ENCODE assay signal across 8 mouse cellular contexts in genomic region chr11:101855950-101856712, GRCm38 (mm10). TPM values are rescaled to one million over a fixed set of nuclear protein-coding genes. Genes with fewer than 3 reads are reported as not detected.
DNase-seq lines count a peak whose midpoint lies in the region; ATAC-seq lines count a peak whose summit lies in the region.
"Had no signal": no experiment of that assay in that cellular context is flagged by ENCODE, and none has a peak within 500 bp of the region (broad histone marks: within the 10 kb centered on the region; RNA-seq: fewer than 3 reads in every experiment).

No protein-coding gene starts in this region.

- H3K27me3 ChIP-seq in heart, embryonic 15.5 days, result no peaks in the 10 kb centered on the region
- no peaks in the 10 kb centered on the region for H3K27me3 ChIP-seq in hindbrain, embryonic 13.5 days
- H3K27me3 ChIP-seq in forebrain, embryonic 14.5 days (replicated peaks; ENCODE audit: control insufficient read depth, insufficient read depth, low read length), result no peaks in the 10 kb centered on the region

- H3K4me3 ChIP-seq in heart, embryonic 15.5 days, result no peak overlapping the region
- no peak overlapping the region for H3K4me3 ChIP-seq in hindbrain, embryonic 13.5 days
- no peak overlapping the region for H3K4me3 ChIP-seq in forebrain, embryonic 14.5 days (ENCODE audit: low read depth, low read length)

- H3K36me3 ChIP-seq in heart, embryonic 15.5 days, result no peaks in the 10 kb centered on the region
- H3K36me3 ChIP-seq in hindbrain, embryonic 13.5 days, result no peaks in the 10 kb centered on the region
- H3K36me3 ChIP-seq in forebrain, embryonic 14.5 days (ENCODE audit: control insufficient read depth, insufficient read depth, low read length), result no peaks in the 10 kb centered on the region

- no peaks in the 10 kb centered on the region for H3K9me3 ChIP-seq in heart, embryonic 15.5 days (replicated peaks)
- no peaks in the 10 kb centered on the region for H3K9me3 ChIP-seq in hindbrain, embryonic 13.5 days
- H3K9me3 ChIP-seq in forebrain, embryonic 14.5 days (replicated peaks; ENCODE audit: control insufficient read depth, low read length), result no peaks in the 10 kb centered on the region

- WGBS in heart, embryonic 15.5 days, result 59% methylated on average over 9 of the region's 9 CpGs
- WGBS in hindbrain, embryonic 13.5 days, result 81% methylated on average over 9 of the region's 9 CpGs
- WGBS in forebrain, embryonic 14.5 days, result 85% methylated on average over 9 of the region's 9 CpGs

- H3K4me1 ChIP-seq in heart, embryonic 15.5 days (replicated peaks), result peaks cover 21% of the 10 kb centered on the region
- H3K4me1 ChIP-seq in hindbrain, embryonic 13.5 days (replicated peaks), result peaks cover 10% of the 10 kb centered on the region
- H3K4me1 ChIP-seq in forebrain, embryonic 14.5 days (ENCODE audit: control insufficient read depth, insufficient read depth, low read length), result no peaks in the 10 kb centered on the region

- 0 out of 2 replicates have a peak, but pooled peaks have one; percentile 28 for ATAC-seq in heart, embryonic 15.5 days (replicated peaks; ENCODE audit: insufficient number of reproducible peaks, insufficient read depth, low FRiP score, low read depth)
- no peak for ATAC-seq in frontal cortex, adult (ENCODE audit: low TSS enrichment)
- no peak for ATAC-seq in hindbrain, embryonic 13.5 days (ENCODE audit: low FRiP score)
- no peak for ATAC-seq in forebrain, embryonic 14.5 days

- peak overlapping the region; percentile 25 for H3K27ac ChIP-seq in heart, embryonic 15.5 days
- H3K27ac ChIP-seq in hindbrain, embryonic 13.5 days, result no peak overlapping the region
- no peak overlapping the region for H3K27ac ChIP-seq in forebrain, embryonic 14.5 days (ENCODE audit: low read depth, low read length)

- H3K4me2 ChIP-seq in heart, embryonic 15.5 days, result no peak overlapping the region; the same call in 1 of the 2 replicates
- H3K4me2 ChIP-seq in hindbrain, embryonic 13.5 days, result no peak overlapping the region
- no peak overlapping the region for H3K4me2 ChIP-seq in forebrain, embryonic 14.5 days (ENCODE audit: low read length)

- no peak overlapping the region for H3K9ac ChIP-seq in heart, embryonic 15.5 days
- H3K9ac ChIP-seq in hindbrain, embryonic 13.5 days, result no peak overlapping the region
- no peak overlapping the region for H3K9ac ChIP-seq in forebrain, embryonic 14.5 days (ENCODE audit: low read length)

- peak; percentile 90 for DNase-seq in adipocyte (ENCODE audit: low spot score)
- peak; percentile 51 to 53 for DNase-seq in cerebellum, adult 18-20 months
- peak; percentile 30 to 35 for DNase-seq in kidney, postnatal 4 days
- no peak for DNase-seq in forebrain, embryonic 14.5 days (ENCODE audit: low spot score)
- DNase-seq: midbrain, embryonic 14.5 days had no signal

RNA-seq across cellular contexts. Expression of gene Meox1, which starts 38.0 kb away (rescaled TPM):
- 15.7 and 19.8 TPM in 2 replicates for polyA plus RNA-seq in heart, embryonic 15.5 days (2015; fragmentation: Nextera tagmentation; extraction: Ambion mirVana)
- 0.43 and 0.56 TPM in 2 replicates for polyA plus RNA-seq in hindbrain, embryonic 13.5 days (2015; fragmentation: Nextera tagmentation; extraction: Ambion mirVana)
- polyA plus RNA-seq in forebrain, embryonic 14.5 days (2014; fragmentation: Nextera tagmentation; extraction: Ambion mirVana), result 0.34 and 0.49 TPM in 2 replicates

Comparison
In these comparisons a context has a peak if more than half of its experiments do, and no peak if none do; other contexts are left out.
1. RNA of gene Meox1, which starts 38.0 kb away (polyA plus RNA-seq): 15.7 to 19.8 TPM in heart, embryonic 15.5 days; 0.43 to 0.56 TPM in hindbrain, embryonic 13.5 days and 0.34 to 0.49 TPM in forebrain, embryonic 14.5 days; every median in the first group is over 10 times any median in the second.